Mouse (Mus musculus): ENCODE measurements at regions not wholly inside any gene's neighbourhood (a gene's known extent, or its start where the extent isn't known, plus 50 kb on each side); places are given as distances from the start of the nearest gene placed in this dataset. TPM values are rescaled to one million over a fixed set of nuclear protein-coding genes. Genes with fewer than 3 reads are reported as not detected.

- no peak overlapping the region for H3K9ac ChIP-seq (replicated peaks)
- no peaks in the 10 kb centered on the region for H3K4me1 ChIP-seq (replicated peaks; ENCODE audit: control insufficient read depth in 2 of 2, insufficient read depth in 2 of 2, low read length in 1 of 2)
- H3K36me3 ChIP-seq (replicated peaks; ENCODE audit: control insufficient read depth, insufficient read depth, low read depth): no peaks in the 10 kb centered on the region
- 50% methylated on average over 3 of the region's 3 CpGs for WGBS (ENCODE audit: insufficient replicate concordance)
- DNase-seq (ENCODE audit: low read depth in 3 of 3, low spot score in 3 of 3): no peak
- no peaks in the 10 kb centered on the region for H3K9me3 ChIP-seq (ENCODE audit: control insufficient read depth, low read length)
- no peak overlapping the region for H3K4me2 ChIP-seq (ENCODE audit: low read depth)
- no peak overlapping the region for H3K4me3 ChIP-seq (ENCODE audit: insufficient read depth in 1 of 2, low read depth in 2 of 2, low read length in 2 of 2)
- no peaks in the 10 kb centered on the region; the same call in 1 of the 2 replicates for H3K27me3 ChIP-seq (ENCODE audit: control insufficient read depth, insufficient read depth, low read length)
- no peak for ATAC-seq (ENCODE audit: insufficient read depth)
- TF ChIP-seq EP300 (IDR thresholded peaks at IDR 0.05; ENCODE audit: low read depth) (no peak), CTCF (IDR thresholded peaks at IDR 0.05; ENCODE audit: low read depth) (no peak)
- H3K27ac ChIP-seq: no peak overlapping the region
Observed at GRCm38 (mm10) chr6:94754522-94754921, 54.6 kb upstream of the Lrig1 start.

- H3K4me3 ChIP-seq (ENCODE audit: insufficient read depth in 1 of 2, low read depth in 2 of 2, low read length in 2 of 2): no peak overlapping the region
- no peak overlapping the region for H3K9ac ChIP-seq (replicated peaks)
- no peak for ATAC-seq (ENCODE audit: insufficient read depth)
- WGBS (ENCODE audit: insufficient replicate concordance): 24% methylated on average over 8 of the region's 8 CpGs
- no peak overlapping the region for H3K4me2 ChIP-seq (ENCODE audit: low read depth)
- no peaks in the 10 kb centered on the region for H3K27me3 ChIP-seq (ENCODE audit: control insufficient read depth, insufficient read depth, low read length)
- no peaks in the 10 kb centered on the region for H3K36me3 ChIP-seq (replicated peaks; ENCODE audit: control insufficient read depth, insufficient read depth, low read depth)
- TF ChIP-seq EP300 (IDR thresholded peaks at IDR 0.05; ENCODE audit: low read depth) (no peak), CTCF (IDR thresholded peaks at IDR 0.05; ENCODE audit: low read depth) (peak; percentile 63)
- no peaks in the 10 kb centered on the region for H3K4me1 ChIP-seq (replicated peaks; ENCODE audit: control insufficient read depth in 2 of 2, insufficient read depth in 2 of 2, low read length in 1 of 2)
- H3K27ac ChIP-seq: no peak overlapping the region
- H3K9me3 ChIP-seq (ENCODE audit: control insufficient read depth, low read length): no peaks in the 10 kb centered on the region
- no peak for DNase-seq (ENCODE audit: low read depth in 3 of 3, low spot score in 3 of 3)
Observed at GRCm38 (mm10) chr6:94751101-94751440, 51.1 kb upstream of the Lrig1 start.

DNA sequence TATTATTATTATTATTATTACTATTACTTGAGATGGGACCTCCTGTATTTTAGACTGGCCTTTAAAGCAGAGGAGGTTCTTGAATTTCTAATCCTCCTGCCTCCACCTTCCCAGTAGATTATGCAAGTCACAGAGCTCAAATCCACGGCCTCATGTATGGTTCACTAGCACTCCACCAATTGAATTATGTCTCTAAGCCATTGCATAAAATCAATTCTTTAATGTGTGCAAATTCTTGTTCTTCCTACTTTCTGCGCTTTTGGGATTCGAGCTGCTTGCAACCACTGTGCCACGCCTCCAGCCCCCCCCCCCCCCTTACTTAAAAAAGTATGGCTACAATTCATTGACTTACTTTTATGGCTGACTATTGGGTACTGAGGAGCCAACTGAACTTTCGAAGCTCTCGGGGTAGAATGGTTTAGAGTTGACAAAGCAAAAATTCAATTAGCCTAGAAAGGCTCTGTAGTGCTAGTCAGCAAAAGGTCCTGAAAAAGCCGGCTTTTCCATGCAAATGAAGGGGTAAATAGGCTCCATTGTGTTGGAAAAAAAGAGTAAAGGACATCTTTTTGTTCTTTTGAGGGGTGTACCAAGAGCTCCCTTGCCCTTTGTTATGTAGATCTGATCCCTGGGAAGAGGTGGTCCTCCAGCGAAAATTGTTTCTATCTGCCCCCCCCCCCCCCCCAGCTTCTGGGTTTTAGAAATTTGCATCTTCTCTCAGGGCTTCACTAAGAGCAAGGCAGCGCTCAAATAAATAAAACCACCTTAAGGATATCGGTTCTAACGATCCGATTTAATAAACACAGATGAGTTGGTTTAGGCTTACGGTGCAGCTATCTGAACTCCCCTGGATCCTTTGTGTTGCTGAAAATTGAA is 50.5 kb upstream of the Lrig1 start:
- H3K4me3 ChIP-seq (ENCODE audit: insufficient read depth in 1 of 2, low read depth in 2 of 2, low read length in 2 of 2): no peak overlapping the region
- WGBS (ENCODE audit: insufficient replicate concordance): 25% methylated on average over 13 of the region's 13 CpGs
- TF ChIP-seq EP300 (IDR thresholded peaks at IDR 0.05; ENCODE audit: low read depth) (no peak), CTCF (IDR thresholded peaks at IDR 0.05; ENCODE audit: low read depth) (no peak)
- no peak overlapping the region for H3K4me2 ChIP-seq (ENCODE audit: low read depth)
- no peak for ATAC-seq (ENCODE audit: insufficient read depth)
- DNase-seq (ENCODE audit: low read depth in 3 of 3, low spot score in 3 of 3): no peak
- no peak overlapping the region for H3K9ac ChIP-seq (replicated peaks)
- H3K4me1 ChIP-seq (replicated peaks; ENCODE audit: control insufficient read depth in 2 of 2, insufficient read depth in 2 of 2, low read length in 1 of 2): no peaks in the 10 kb centered on the region
- no peaks in the 10 kb centered on the region for H3K27me3 ChIP-seq (ENCODE audit: control insufficient read depth, insufficient read depth, low read length)
- no peaks in the 10 kb centered on the region for H3K36me3 ChIP-seq (replicated peaks; ENCODE audit: control insufficient read depth, insufficient read depth, low read depth)
- H3K9me3 ChIP-seq (ENCODE audit: control insufficient read depth, low read length): no peaks in the 10 kb centered on the region
- H3K27ac ChIP-seq: no peak overlapping the region

Small RNA genes in the stretch of these regions (microRNA-seq; reads per million reads assigned to microRNA genes)
- gene Gm23364: not detected
